Mouse (Mus musculus): ENCODE data around the gene Krt79. TPM values are rescaled to one million over a fixed set of nuclear protein-coding genes. Genes with fewer than 3 reads are reported as not detected.

The Krt79 gene
- total and polyA plus RNA-seq, 3 experiments = not detected

DNA sequence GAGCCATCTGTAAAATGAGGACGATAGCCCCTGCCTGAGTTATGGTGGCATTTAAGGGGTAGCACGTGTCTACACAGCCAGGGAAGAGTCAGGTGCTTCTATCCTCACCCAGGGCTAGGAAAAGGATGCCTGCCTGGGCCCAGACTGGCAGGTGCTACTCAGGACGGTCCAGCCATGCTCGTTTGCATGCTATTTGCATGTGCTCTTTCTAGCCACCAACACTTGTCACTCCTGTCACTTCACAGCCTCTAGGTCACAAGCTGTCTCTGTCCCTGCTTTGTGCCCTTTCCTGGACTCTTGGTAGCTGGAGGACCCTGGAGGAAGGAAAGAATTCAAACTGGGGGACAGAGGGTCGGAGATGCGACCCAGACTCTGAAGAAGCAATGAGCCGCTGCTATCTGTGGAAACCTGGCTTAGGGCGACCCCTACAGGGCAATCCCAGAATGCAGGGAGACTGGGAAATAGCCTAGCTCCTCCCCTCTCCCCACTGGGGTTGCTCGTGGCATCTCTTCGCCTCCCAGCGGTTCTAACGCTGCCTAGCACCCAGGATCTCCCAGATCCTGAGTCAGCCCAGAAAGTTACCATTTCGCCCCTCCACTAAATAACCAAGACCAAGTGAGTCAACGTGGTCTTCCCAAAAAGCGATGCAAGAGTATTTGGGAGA is 33.4 kb upstream of the Krt79 start (continued):
- peak; percentile 61 for TF ChIP-seq MYC (IDR thresholded peaks at IDR 0.05; ENCODE audit: low read depth, low read length)
- TF ChIP-seq ETS1 (conservative IDR thresholded peaks at IDR 0.05; ENCODE audit: low read depth, low read length) = no peak
- peak; percentile 54 for TF ChIP-seq ZC3H11A (IDR thresholded peaks at IDR 0.05; ENCODE audit: low read depth, low read length)
- 0 out of 2 replicates have a peak, but pooled peaks have one; percentile 12 for TF ChIP-seq JUND (conservative IDR thresholded peaks at IDR 0.05; ENCODE audit: low read depth, low read length)
- peak; percentile 73 for TF ChIP-seq BHLHE40 (IDR thresholded peaks at IDR 0.05; ENCODE audit: low read depth, low read length)

DNA sequence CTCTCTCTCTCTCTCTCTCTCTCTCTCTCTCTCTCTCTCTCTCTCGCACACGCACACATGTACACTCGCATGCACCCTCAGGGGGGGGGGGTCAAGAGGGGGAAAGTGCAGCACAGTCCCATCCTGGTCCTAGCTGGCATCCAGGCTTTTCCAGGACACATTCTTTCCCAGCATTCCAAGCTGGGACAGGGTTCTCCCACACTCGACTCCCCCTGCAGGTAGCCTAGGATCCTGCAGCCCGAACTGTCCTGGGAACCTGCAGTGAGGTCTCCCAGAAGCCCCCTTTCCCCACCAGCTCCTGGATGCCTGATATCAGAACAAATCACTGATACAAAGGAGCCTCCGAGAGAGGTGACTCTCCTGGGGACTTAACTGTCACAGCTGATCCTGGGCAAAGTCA is 30.4 kb upstream of the Krt79 start:
- dilution Hi-C loops (cut with MboI; ENCODE audit: extremely low pct_ligation_motif_present, extremely low pct_unique_long_range_greater_than_20kb, low sequenced_read_pairs) = no loop called here
- in situ Hi-C loops (cut with MboI; ENCODE audit: low pct_ligation_motif_present, low pct_unique_long_range_greater_than_20kb, low sequenced_read_pairs) = loop anchor here (10.0 kb wide), 2 partner anchors 126 to 446 kb away; no protein-coding TSS in a partner anchor
- DNase-seq (ENCODE audit: extremely low read depth) = no peak
- Histone ChIP-seq H3K79me2 (replicated peaks; ENCODE audit: control insufficient read depth, extremely low read depth, insufficient read depth, poor library complexity, severe bottlenecking) (no peaks in the 10 kb centered on the region), H3K27ac (ENCODE audit: insufficient read depth, low read depth) (no peak overlapping the region), H3K36me3 (replicated peaks in 1 of 2; ENCODE audit: control insufficient read depth in 1 of 2, insufficient read depth in 1 of 2, low read length in 1 of 2) (no peaks in the 10 kb centered on the region), H3K4me2 (ENCODE audit: insufficient read depth, low read depth, poor library complexity, severe bottlenecking) (no peak overlapping the region), H3K9me3 (replicated peaks; ENCODE audit: low read length) (no peaks in the 10 kb centered on the region), H3K4me1 (ENCODE audit: control insufficient read depth in 1 of 2, insufficient read depth in 2 of 2) (peaks cover 0 to 13% of the 10 kb centered on the region in 2 experiments; a peak in 2 of 4 replicates), H3K27me3 (replicated peaks) (peaks cover 87% of the 10 kb centered on the region), H3K4me3 (replicated peaks in 1 of 3; ENCODE audit: low read depth in 2 of 3, low read length in 2 of 3, poor library complexity in 1 of 3) (no peak overlapping the region), H3K9ac (ENCODE audit: insufficient read depth, low read depth) (no peak overlapping the region)
- TF ChIP-seq HCFC1 (IDR thresholded peaks at IDR 0.05; ENCODE audit: low read depth, low read length) (no peak), IRF4 (IDR thresholded peaks at IDR 0.05; ENCODE audit: low read depth, low read length) (no peak), CTCF (conservative IDR thresholded peaks at IDR 0.05 in 1 of 2, IDR thresholded peaks at IDR 0.05 in 1 of 2; ENCODE audit: low read depth in 2 of 2, low read length in 2 of 2) (peak; percentile 40 to 45; a peak in 3 of 4 replicates), SMC3 (IDR thresholded peaks at IDR 0.05; ENCODE audit: low read depth, low read length) (peak; percentile 18; the same call in 1 of the 2 replicates), MYC (IDR thresholded peaks at IDR 0.05; ENCODE audit: low read depth, low read length) (no peak)

DNA sequence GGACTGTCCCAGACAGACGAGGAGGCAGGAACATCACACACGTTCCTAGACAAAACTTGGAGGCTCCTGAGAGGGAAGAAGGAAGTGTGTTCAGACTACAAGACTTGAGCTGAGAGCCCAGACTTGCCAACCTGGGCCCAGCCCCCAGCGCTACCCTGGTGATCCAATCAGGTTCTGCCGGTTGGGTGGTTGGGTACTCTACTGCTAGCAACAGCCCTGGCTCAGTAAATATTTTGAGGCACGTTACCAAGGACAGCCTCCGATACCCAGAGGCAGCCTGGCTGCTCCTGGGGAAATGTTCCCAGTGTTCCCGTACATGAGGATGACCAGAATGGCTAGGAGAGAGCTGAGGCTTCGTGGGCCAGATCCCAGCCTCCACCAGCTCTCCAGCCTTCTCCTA is 26.7 kb upstream of the Krt79 start:
- H3K27me3 ChIP-seq (replicated peaks) = peaks cover 90% of the 10 kb centered on the region
- no peaks in the 10 kb centered on the region for H3K9me3 ChIP-seq (replicated peaks; ENCODE audit: low read length)
- H3K4me3 ChIP-seq (replicated peaks in 1 of 3; ENCODE audit: low read depth in 2 of 3, low read length in 2 of 3, poor library complexity in 1 of 3) = no peak overlapping the region
- no peak for DNase-seq (ENCODE audit: extremely low read depth)
- H3K9ac ChIP-seq (ENCODE audit: insufficient read depth, low read depth) = no peak overlapping the region
- H3K79me2 ChIP-seq (replicated peaks; ENCODE audit: control insufficient read depth, extremely low read depth, insufficient read depth, poor library complexity, severe bottlenecking) = no peaks in the 10 kb centered on the region
- in situ Hi-C loops (cut with MboI; ENCODE audit: low pct_ligation_motif_present, low pct_unique_long_range_greater_than_20kb, low sequenced_read_pairs) (no loop called here), dilution Hi-C loops (cut with MboI; ENCODE audit: extremely low pct_ligation_motif_present, extremely low pct_unique_long_range_greater_than_20kb, low sequenced_read_pairs) (no loop called here)
- TF ChIP-seq USF1 (IDR thresholded peaks at IDR 0.05; ENCODE audit: low read depth, low read length) (no peak), GABPA (IDR thresholded peaks at IDR 0.05; ENCODE audit: insufficient replicate concordance, low read depth, low read length) (no peak), MXI1 (IDR thresholded peaks at IDR 0.05; ENCODE audit: low read depth, low read length) (no peak), SMC3 (IDR thresholded peaks at IDR 0.05; ENCODE audit: low read depth, low read length) (no peak), CHD2 (IDR thresholded peaks at IDR 0.05; ENCODE audit: low read length) (no peak), E2F4 (IDR thresholded peaks at IDR 0.05; ENCODE audit: insufficient replicate concordance, low read depth, low read length) (no peak)
- no peak overlapping the region for H3K4me2 ChIP-seq (ENCODE audit: insufficient read depth, low read depth, poor library complexity, severe bottlenecking)
- H3K4me1 ChIP-seq (ENCODE audit: control insufficient read depth in 1 of 2, insufficient read depth in 2 of 2) = no peaks in the 10 kb centered on the region
- no peak overlapping the region for H3K27ac ChIP-seq (ENCODE audit: insufficient read depth, low read depth)
- H3K36me3 ChIP-seq (replicated peaks in 1 of 2; ENCODE audit: control insufficient read depth in 1 of 2, insufficient read depth in 1 of 2, low read length in 1 of 2) = no peaks in the 10 kb centered on the region
